Mouse (Mus musculus) forebrain, embryonic 15.5 days (tissue): ENCODE measurements around the gene Col11a2. TPM values are rescaled to one million over a fixed set of nuclear protein-coding genes. Genes with fewer than 3 reads are reported as not detected.
A peak's percentile ranks its signal among the peaks of the same experiment; 100 is the strongest.

Experiments
- ATAC-seq: fragments of 200-750 bp; cut with Nextera tagmentation; replicated peaks from 2 replicates; pipeline ENCODE4 v1.8.0; 2017; ENCODE audit warnings: mild to moderate bottlenecking, moderate TSS enrichment, moderate library complexity
- H3K27ac ChIP-seq: fragments of 300-500 bp; sonication (generic); replicated peaks from 2 replicates; pipeline ENCODE4 v1.5.1; 2015; ENCODE audit warnings: mild to moderate bottlenecking, inconsistent platforms
- H3K27me3 ChIP-seq: fragments of 300-500 bp; sonication (generic); 2 replicates; pipeline ENCODE4 v1.6.1; 2015; ENCODE audit warnings: inconsistent platforms
- H3K36me3 ChIP-seq: fragments of 300-500 bp; sonication (generic); 2 replicates; pipeline ENCODE4 v1.6.1; 2015; ENCODE audit warnings: mild to moderate bottlenecking, inconsistent platforms
- H3K4me1 ChIP-seq: fragments of 300-500 bp; sonication (generic); 2 replicates; pipeline ENCODE4 v1.6.1; 2015; ENCODE audit warnings: inconsistent platforms
- H3K4me2 ChIP-seq: fragments of 300-500 bp; sonication (generic); replicated peaks from 2 replicates; pipeline ENCODE4 v1.6.1; 2015; ENCODE audit warnings: mild to moderate bottlenecking, inconsistent platforms
- H3K4me3 ChIP-seq: fragments of 300-500 bp; sonication (generic); 2 replicates; pipeline ENCODE4 v1.5.1; 2015; ENCODE audit warnings: mild to moderate bottlenecking, inconsistent platforms
- H3K9ac ChIP-seq: fragments of 300-500 bp; sonication (generic); replicated peaks from 2 replicates; pipeline ENCODE4 v1.6.1; 2015; ENCODE audit warnings: mild to moderate bottlenecking, inconsistent platforms
- H3K9me3 ChIP-seq: fragments of 300-500 bp; sonication (generic); 2 replicates; pipeline ENCODE4 v1.6.1; 2016; ENCODE audit warnings: inconsistent platforms
- WGBS: fragments of 180-500 bp; shearing (Covaris S2); methylation state at CpG from one replicate; pipeline ENCODE4 v1.1.7; 2015; ENCODE audit warnings: mixed read lengths; 5-methylcytosine and 5-hydroxymethylcytosine counted together
- polyA plus RNA-seq: library from polyadenylated mRNA; unstranded; fragments of >200 nt; fragmentation: Nextera tagmentation; extraction: Ambion mirVana; gene quantifications from 2 replicates; pipeline ENCODE4 v1.2.1, GENCODE M21; 2015

Col11a2 gene
- polyA plus RNA-seq, 1 experiment from 2014 or later, result 2.1 TPM

GRCm38 (mm10) chr17:34098709-34099479, 59.7 kb downstream of the Col11a2 start:
- no peak overlapping the region for H3K9ac ChIP-seq
- H3K36me3 ChIP-seq, result no peaks in the 10 kb centered on the region
- H3K27me3 ChIP-seq, result no peaks in the 10 kb centered on the region
- peaks cover 9% of the 10 kb centered on the region for H3K4me1 ChIP-seq
- H3K9me3 ChIP-seq, result no peaks in the 10 kb centered on the region
- no peak overlapping the region for H3K27ac ChIP-seq
- no peak overlapping the region for H3K4me2 ChIP-seq
- ATAC-seq, result no peak
- 66% methylated on average over 10 of the region's 10 CpGs for WGBS
- H3K4me3 ChIP-seq, result no peak overlapping the region

DNA sequence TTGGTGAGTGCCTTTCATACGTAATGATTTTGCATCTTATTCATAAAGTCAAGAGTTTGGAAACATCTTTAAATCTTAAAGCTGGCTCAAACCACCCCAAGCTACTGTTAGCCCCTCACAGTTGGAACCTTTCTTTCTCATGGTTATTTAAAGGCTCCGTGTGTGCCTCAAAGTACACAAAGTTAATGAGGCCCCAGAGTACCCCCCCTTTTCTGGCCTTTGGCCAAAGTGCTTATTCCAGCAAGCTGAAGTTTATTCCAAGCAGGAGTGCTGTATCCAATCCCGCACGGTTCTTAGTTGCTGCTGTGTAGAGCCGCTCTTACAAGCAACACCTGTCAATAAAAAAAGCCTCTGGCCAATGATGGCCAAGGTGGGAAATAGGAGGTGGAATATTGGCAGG, 60.3 kb downstream of the Col11a2 start:
- 23% methylated on average over 5 of the region's 5 CpGs for WGBS
- Histone ChIP-seq H3K9me3 (no peaks in the 10 kb centered on the region), H3K4me1 (peaks cover 9% of the 10 kb centered on the region), H3K27ac (no peak overlapping the region), H3K9ac (no peak overlapping the region), H3K4me3 (no peak overlapping the region), H3K36me3 (no peaks in the 10 kb centered on the region), H3K4me2 (no peak overlapping the region), H3K27me3 (no peaks in the 10 kb centered on the region)
- ATAC-seq, result no peak

DNA sequence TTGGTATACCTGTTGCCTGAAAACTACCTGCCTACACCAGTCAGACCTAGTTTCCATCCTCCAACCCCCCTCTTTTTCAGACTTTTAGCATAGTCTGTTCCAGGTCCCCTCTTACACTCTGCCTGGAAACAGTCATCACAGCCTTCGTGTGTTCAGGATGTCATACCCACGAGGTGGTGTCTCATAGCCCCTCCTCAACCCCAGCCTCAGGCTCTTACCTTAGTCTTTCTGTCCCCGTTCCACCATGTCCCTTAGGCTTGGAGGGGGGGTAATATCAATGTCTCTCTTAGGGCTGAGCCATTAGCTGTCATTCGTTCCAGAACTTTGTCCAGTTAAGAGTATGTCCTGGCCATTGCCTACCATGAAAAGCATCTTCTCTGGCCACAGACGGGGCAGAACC, 61.9 kb downstream of the Col11a2 start:
- Histone ChIP-seq H3K9ac (no peak overlapping the region), H3K27ac (no peak overlapping the region), H3K4me3 (no peak overlapping the region), H3K36me3 (no peaks in the 10 kb centered on the region), H3K4me2 (no peak overlapping the region), H3K27me3 (no peaks in the 10 kb centered on the region), H3K4me1 (peaks cover 9% of the 10 kb centered on the region), H3K9me3 (no peaks in the 10 kb centered on the region)
- ATAC-seq, result peak; percentile 35; the same call in 1 of the 2 replicates
- 31% methylated on average over 5 of the region's 5 CpGs for WGBS

- ATAC-seq, result peak; percentile 76
- H3K4me2 ChIP-seq, result peak overlapping the region; percentile 32; the same call in 1 of the 2 replicates
- no peak overlapping the region for H3K4me3 ChIP-seq
- no peaks in the 10 kb centered on the region for H3K27me3 ChIP-seq
- H3K27ac ChIP-seq, result no peak overlapping the region
- 0 out of 2 replicates have a peak overlapping the region, but pooled peaks have one; percentile 17 for H3K9ac ChIP-seq
- peaks cover 9% of the 10 kb centered on the region for H3K4me1 ChIP-seq
- H3K9me3 ChIP-seq, result no peaks in the 10 kb centered on the region
- 8% methylated on average over 12 of the region's 12 CpGs for WGBS
- H3K36me3 ChIP-seq, result no peaks in the 10 kb centered on the region
These were observed 62.4 kb downstream of the Col11a2 start for GRCm38 (mm10) chr17:34101604-34102032.

- H3K27me3 ChIP-seq, result no peaks in the 10 kb centered on the region
- H3K27ac ChIP-seq, result no peak overlapping the region
- no peaks in the 10 kb centered on the region for H3K9me3 ChIP-seq
- no peak for ATAC-seq
- H3K9ac ChIP-seq, result no peak overlapping the region
- H3K4me2 ChIP-seq, result no peak overlapping the region
- H3K36me3 ChIP-seq, result no peaks in the 10 kb centered on the region
- H3K4me1 ChIP-seq, result peaks cover 9% of the 10 kb centered on the region
- no peak overlapping the region for H3K4me3 ChIP-seq
- 78% methylated on average over 6 of the region's 6 CpGs for WGBS
These were observed 63.6 kb downstream of the Col11a2 start for GRCm38 (mm10) chr17:34102831-34103230.

GRCm38 (mm10) chr17:34104804-34105203, 65.6 kb downstream of the Col11a2 start:
- Histone ChIP-seq H3K4me1 (peaks cover 9% of the 10 kb centered on the region), H3K27me3 (no peaks in the 10 kb centered on the region), H3K9ac (no peak overlapping the region), H3K4me3 (no peak overlapping the region), H3K27ac (no peak overlapping the region), H3K36me3 (peaks cover 6% of the 10 kb centered on the region), H3K4me2 (no peak overlapping the region), H3K9me3 (no peaks in the 10 kb centered on the region)
- WGBS, result 88% methylated on average over 9 of the region's 9 CpGs
- no peak for ATAC-seq

DNA sequence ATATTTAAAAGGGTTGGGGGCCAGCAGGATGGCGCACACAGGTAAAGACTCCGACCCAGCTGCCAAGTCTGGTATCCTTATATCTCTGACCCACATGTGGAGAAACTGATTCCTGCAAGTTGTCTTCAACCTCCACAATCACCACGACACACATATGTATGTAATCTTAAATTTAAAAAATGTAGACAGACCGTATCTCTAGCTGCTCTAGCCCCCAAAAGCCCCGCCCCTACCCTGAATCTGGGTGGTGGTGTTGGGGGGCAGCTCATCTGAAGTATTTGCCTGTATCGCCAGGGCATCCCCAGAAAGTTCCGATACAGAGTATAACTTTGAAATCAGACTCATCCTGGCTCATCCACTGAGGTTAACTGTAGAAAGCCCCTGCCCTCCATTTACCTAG, 67.3 kb downstream of the Col11a2 start:
- H3K4me2 ChIP-seq, result no peak overlapping the region
- H3K4me1 ChIP-seq, result peaks cover 13% of the 10 kb centered on the region
- WGBS, result 86% methylated on average over 7 of the region's 7 CpGs
- no peak overlapping the region for H3K9ac ChIP-seq
- ATAC-seq, result no peak
- H3K36me3 ChIP-seq, result peaks cover 22% of the 10 kb centered on the region
- no peak overlapping the region for H3K4me3 ChIP-seq
- no peaks in the 10 kb centered on the region for H3K9me3 ChIP-seq
- H3K27me3 ChIP-seq, result no peaks in the 10 kb centered on the region
- H3K27ac ChIP-seq, result no peak overlapping the region

DNA sequence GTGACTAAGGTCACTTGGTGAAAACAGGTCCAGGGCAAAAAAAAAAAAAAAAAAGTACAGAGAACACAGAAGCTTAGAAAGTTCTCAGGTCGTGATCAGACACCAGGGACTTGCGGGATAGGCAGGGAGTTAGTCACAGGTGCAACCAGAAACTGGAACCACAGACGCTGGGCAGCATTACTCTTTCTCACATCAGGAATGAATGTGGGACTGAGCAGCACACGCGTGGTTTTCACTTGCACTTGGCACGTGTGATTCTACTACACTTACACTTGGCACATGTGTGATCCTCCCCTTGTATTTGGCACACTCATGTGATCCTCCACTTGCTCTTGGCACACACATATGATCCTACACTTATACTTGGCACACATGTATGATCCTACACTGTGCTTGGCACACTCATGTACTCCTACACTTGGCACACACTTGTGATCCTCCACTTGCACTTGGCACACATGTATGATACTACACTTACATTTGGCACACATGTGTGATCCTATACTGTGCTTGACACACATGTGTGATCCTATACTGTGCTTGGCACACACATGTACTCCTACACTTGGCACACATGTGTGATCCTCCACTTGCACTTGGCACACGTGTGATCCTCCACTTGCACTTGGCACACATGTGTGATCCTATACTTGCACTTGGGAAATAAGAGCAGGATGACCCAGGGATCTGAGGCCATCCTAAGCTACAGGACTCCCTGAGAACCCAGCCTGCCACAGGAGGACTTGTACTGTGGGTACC, 68.1 kb downstream of the Col11a2 start:
- no peak overlapping the region for H3K4me2 ChIP-seq
- H3K27me3 ChIP-seq, result no peaks in the 10 kb centered on the region
- 75% methylated on average over 7 of the region's 7 CpGs for WGBS
- H3K4me1 ChIP-seq, result peaks cover 11% of the 10 kb centered on the region
- ATAC-seq, result peak; percentile 65; the same call in 1 of the 2 replicates
- H3K9me3 ChIP-seq, result no peaks in the 10 kb centered on the region
- H3K4me3 ChIP-seq, result no peak overlapping the region
- no peak overlapping the region for H3K9ac ChIP-seq
- H3K36me3 ChIP-seq, result peaks cover 29% of the 10 kb centered on the region
- H3K27ac ChIP-seq, result no peak overlapping the region; the same call in 1 of the 2 replicates

DNA sequence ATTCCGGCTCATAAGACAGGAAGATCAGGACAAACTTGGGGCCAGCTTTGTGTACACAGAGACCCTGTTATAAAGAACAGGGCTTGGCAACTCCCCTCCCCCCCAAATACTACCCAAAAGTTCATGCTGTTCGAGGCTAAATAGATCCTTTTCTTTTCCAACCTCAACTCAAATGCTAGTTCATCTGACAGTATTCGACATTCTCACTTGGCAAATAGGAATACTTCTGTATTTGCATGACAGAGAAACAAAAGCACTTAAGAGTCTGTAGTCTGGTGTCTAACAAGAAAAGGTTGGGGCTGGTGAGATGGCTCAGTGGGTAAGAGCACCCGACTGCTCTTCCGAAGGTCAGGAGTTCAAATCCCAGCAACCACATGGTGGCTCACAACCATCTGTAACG, 69.2 kb downstream of the Col11a2 start:
- H3K4me2 ChIP-seq, result no peak overlapping the region
- no peak for ATAC-seq
- H3K9me3 ChIP-seq, result no peaks in the 10 kb centered on the region
- no peaks in the 10 kb centered on the region for H3K27me3 ChIP-seq
- no peak overlapping the region for H3K27ac ChIP-seq
- no peak overlapping the region for H3K9ac ChIP-seq
- no peak overlapping the region for H3K4me3 ChIP-seq
- peaks cover 41% of the 10 kb centered on the region for H3K36me3 ChIP-seq
- WGBS, result 71% methylated on average over 5 of the region's 6 CpGs
- H3K4me1 ChIP-seq, result peaks cover 11% of the 10 kb centered on the region

DNA sequence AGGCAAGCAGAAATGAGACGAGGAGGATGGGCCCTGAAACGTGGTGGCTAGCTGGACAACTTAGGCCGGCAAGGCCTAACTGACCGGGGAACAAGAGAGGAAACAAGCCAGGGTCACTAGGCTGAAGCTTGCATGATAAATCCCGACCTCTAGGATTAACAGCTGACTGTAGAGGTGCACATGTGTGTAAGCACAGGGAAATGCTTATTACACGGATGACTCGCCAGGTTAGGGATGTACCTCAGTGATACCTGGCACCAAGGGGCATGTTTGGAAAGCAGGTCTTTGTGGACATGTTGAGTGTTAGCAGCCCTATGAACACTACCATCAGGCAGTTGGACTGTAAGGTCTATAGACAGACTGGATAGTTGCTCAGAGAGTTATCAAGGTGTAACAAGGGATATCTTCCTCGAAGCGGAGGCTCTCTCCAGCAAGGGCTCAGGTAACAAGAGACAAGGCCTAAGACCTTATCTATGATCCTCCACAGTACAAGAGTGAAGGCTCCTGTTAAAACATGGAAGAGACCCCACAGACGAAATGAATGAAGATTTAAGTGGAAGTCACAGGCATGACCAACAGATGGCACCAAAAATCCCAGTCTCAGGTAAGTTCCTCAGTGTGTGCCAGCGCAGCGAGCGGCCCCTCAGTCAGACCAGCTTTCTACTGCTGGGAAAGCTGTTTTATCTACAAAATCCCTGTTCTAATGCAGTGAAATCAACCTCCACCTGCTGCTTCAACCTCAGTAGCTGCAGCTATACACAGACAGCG, 70.0 kb downstream of the Col11a2 start:
- peaks cover 49% of the 10 kb centered on the region for H3K36me3 ChIP-seq
- no peak overlapping the region for H3K4me3 ChIP-seq
- 77% methylated on average over 14 of the region's 14 CpGs for WGBS
- H3K27me3 ChIP-seq, result no peaks in the 10 kb centered on the region
- peak overlapping the region; percentile 49 for H3K27ac ChIP-seq
- ATAC-seq, result no peak
- no peak overlapping the region for H3K9ac ChIP-seq
- H3K4me1 ChIP-seq, result peaks cover 11% of the 10 kb centered on the region
- H3K4me2 ChIP-seq, result no peak overlapping the region
- H3K9me3 ChIP-seq, result no peaks in the 10 kb centered on the region

DNA sequence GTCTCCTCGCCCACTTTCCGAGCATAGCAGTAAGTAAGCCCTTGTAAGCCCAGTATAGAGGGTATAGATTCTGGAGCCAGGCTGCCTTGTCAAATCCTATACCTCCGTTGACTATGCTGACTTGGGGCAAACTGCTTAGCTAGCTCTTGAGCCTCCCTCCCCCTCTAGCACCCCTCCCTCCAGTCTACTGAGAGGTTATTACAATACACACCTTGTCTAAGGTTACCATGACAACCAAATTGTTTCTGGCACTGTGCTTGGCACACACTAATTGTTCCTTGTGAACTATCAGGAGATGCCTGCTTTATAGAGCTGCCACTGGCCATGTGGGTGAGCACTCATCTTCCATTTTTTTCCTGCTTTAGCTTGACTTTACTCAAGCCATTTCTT, 70.6 kb downstream of the Col11a2 start:
- no peak overlapping the region for H3K4me3 ChIP-seq
- H3K4me1 ChIP-seq, result peaks cover 11% of the 10 kb centered on the region
- peaks cover 54% of the 10 kb centered on the region for H3K36me3 ChIP-seq
- no peak overlapping the region for H3K4me2 ChIP-seq
- no peaks in the 10 kb centered on the region for H3K27me3 ChIP-seq
- peak; percentile 21; the same call in 1 of the 2 replicates for ATAC-seq
- 69% methylated on average over 3 of the region's 3 CpGs for whole genome bisulfite sequencing
- H3K27ac ChIP-seq, result peak overlapping the region; percentile 49
- H3K9ac ChIP-seq, result no peak overlapping the region
- no peaks in the 10 kb centered on the region for H3K9me3 ChIP-seq

GRCm38 (mm10) chr17:34110309-34110708, 71.1 kb downstream of the Col11a2 start:
- H3K4me2 ChIP-seq, result no peak overlapping the region
- H3K27ac ChIP-seq, result peak overlapping the region; percentile 49
- no peak overlapping the region for H3K4me3 ChIP-seq
- no peaks in the 10 kb centered on the region for H3K9me3 ChIP-seq
- H3K36me3 ChIP-seq, result peaks cover 59% of the 10 kb centered on the region
- 54% methylated on average over 8 of the region's 8 CpGs for WGBS
- H3K27me3 ChIP-seq, result no peaks in the 10 kb centered on the region
- no peak overlapping the region for H3K9ac ChIP-seq
- peaks cover 11% of the 10 kb centered on the region for H3K4me1 ChIP-seq
- ATAC-seq, result no peak
